Mouse (Mus musculus) embryonic fibroblast, embryonic 13.5 days (primary cell): ENCODE data around the gene Spa17.

ENCODE experiments used
- CTCF ChIP-seq: IDR thresholded peaks from 2 replicates; pipeline ENCODE4 v1.5.1; 2011; ENCODE audit warnings: mild to moderate bottlenecking, control low read depth, low read length, moderate library complexity, borderline replicate concordance; ENCODE audit not compliant: insufficient read depth
- POLR2A ChIP-seq: IDR thresholded peaks from 2 replicates; pipeline ENCODE4 v1.6.1; 2011; ENCODE audit warnings: low read depth, mild to moderate bottlenecking, control low read depth, low read length, moderate library complexity

- no peak for TF ChIP-seq POLR2A
- no peak for TF ChIP-seq CTCF
Observed at GRCm38 (mm10) chr9:37663210-37663609, 49.7 kb upstream of the Spa17 start.
